Mouse (Mus musculus) hindbrain, postnatal 0 days (tissue): ENCODE measurements around the gene Atp2b2. TPM values are rescaled to one million over a fixed set of nuclear protein-coding genes. Genes with fewer than 3 reads are reported as not detected.

Experiments
- ATAC-seq: fragments of 200-750 bp; cut with Nextera tagmentation; 2 replicates; pipeline ENCODE4 v1.8.0; 2017; ENCODE audit warnings: mild to moderate bottlenecking, moderate TSS enrichment, moderate library complexity
- DNase-seq: peaks from one replicate; pipeline ENCODE4 v3.0.0-alpha.2; 2015; ENCODE audit warnings: low spot score
- H3K27ac ChIP-seq: fragments of 300-500 bp; sonication (generic); 2 replicates; pipeline ENCODE4 v1.5.1; 2014; ENCODE audit warnings: mild to moderate bottlenecking
- H3K27me3 ChIP-seq: fragments of 300-500 bp; sonication (generic); 2 replicates; pipeline ENCODE4 v1.6.1; 2014; ENCODE audit warnings: low read length, mixed read lengths; ENCODE audit not compliant: insufficient read depth
- H3K36me3 ChIP-seq: fragments of 300-500 bp; sonication (generic); 2 replicates; pipeline ENCODE4 v1.6.1; 2014; ENCODE audit warnings: low read length, mixed read lengths; ENCODE audit not compliant: insufficient read depth
- H3K4me1 ChIP-seq: fragments of 300-500 bp; sonication (generic); 2 replicates; pipeline ENCODE4 v1.6.1; 2014; ENCODE audit warnings: antibody characterized with exemption, low read length, mixed read lengths; ENCODE audit not compliant: insufficient read depth
- H3K4me2 ChIP-seq: fragments of 300-500 bp; sonication (generic); 2 replicates; pipeline ENCODE4 v1.6.1; 2014; ENCODE audit warnings: low read depth, mild to moderate bottlenecking, low read length, moderate library complexity, mixed read lengths
- H3K4me3 ChIP-seq: fragments of 300-500 bp; sonication (generic); 2 replicates; pipeline ENCODE4 v1.5.1; 2014; ENCODE audit warnings: low read length
- H3K9ac ChIP-seq: fragments of 300-500 bp; sonication (generic); replicated peaks from 2 replicates; pipeline ENCODE4 v1.6.1; 2014; ENCODE audit warnings: mild to moderate bottlenecking, low read length, moderate library complexity, mixed read lengths
- H3K9me3 ChIP-seq: fragments of 300-500 bp; sonication (generic); 2 replicates; pipeline ENCODE4 v1.6.1; 2016; ENCODE audit warnings: low read length, mixed read lengths
- CTCF ChIP-seq: IDR thresholded peaks from 2 replicates; pipeline ENCODE4 v1.5.1; 2016; ENCODE audit warnings: antibody characterized with exemption, control low read depth, low read depth
- WGBS: fragments of 180-500 bp; shearing (Covaris S2); extraction: QIAGEN DNeasy Blood & Tissue Kit; methylation state at CpG from one replicate; pipeline ENCODE4 v1.1.7; 2014; 5-methylcytosine and 5-hydroxymethylcytosine counted together
- polyA plus RNA-seq: library from polyadenylated mRNA; unstranded; fragments of >200 nt; fragmentation: Nextera tagmentation; extraction: Ambion mirVana; gene quantifications from 2 replicates; pipeline ENCODE4 v1.2.1, GENCODE M21; 2015
- total RNA-seq: library from RNA; depleted of rRNA; stranded (reverse); fragments of >200 nt; gene quantifications from 2 replicates; pipeline ENCODE4 v1.2.3, GENCODE M21; 2014

Gene Atp2b2
- total and polyA plus RNA-seq, 2 experiments from 2014 or later = 58.8 to 127 TPM

GRCm38 (mm10) chr6:113848655-113849054, 193.8 kb downstream of the Atp2b2 start:
- ATAC-seq = no peak
- Histone ChIP-seq H3K9ac (no peak overlapping the region), H3K36me3 (no peaks in the 10 kb centered on the region), H3K4me3 (no peak overlapping the region), H3K27ac (no peak overlapping the region), H3K4me2 (no peak overlapping the region), H3K9me3 (no peaks in the 10 kb centered on the region), H3K4me1 (no peaks in the 10 kb centered on the region; the same call in 1 of the 2 replicates), H3K27me3 (no peaks in the 10 kb centered on the region)
- no peak for DNase-seq
- no peak for TF ChIP-seq CTCF
- 72% methylated on average over 2 of the region's 2 CpGs for WGBS

- no peaks in the 10 kb centered on the region for H3K9me3 ChIP-seq
- no peak for TF ChIP-seq CTCF
- ATAC-seq = no peak
- DNase-seq = no peak
- H3K36me3 ChIP-seq = peaks cover under 1% of the 10 kb centered on the region; the same call in 1 of the 2 replicates
- no peaks in the 10 kb centered on the region; the same call in 1 of the 2 replicates for H3K4me1 ChIP-seq
- H3K4me3 ChIP-seq = no peak overlapping the region
- no peaks in the 10 kb centered on the region for H3K27me3 ChIP-seq
- no peak overlapping the region for H3K9ac ChIP-seq
- no peak overlapping the region for H3K4me2 ChIP-seq
- WGBS = 88% methylated on average over 2 of the region's 2 CpGs
- no peak overlapping the region for H3K27ac ChIP-seq
Observed at GRCm38 (mm10) chr6:113847092-113847491, 195.3 kb downstream of the Atp2b2 start.

GRCm38 (mm10) chr6:113843248-113843647, 199.2 kb downstream of the Atp2b2 start:
- Histone ChIP-seq H3K9ac (no peak overlapping the region), H3K27ac (no peak overlapping the region), H3K4me2 (no peak overlapping the region), H3K4me1 (no peaks in the 10 kb centered on the region), H3K9me3 (no peaks in the 10 kb centered on the region), H3K36me3 (peaks cover 8% of the 10 kb centered on the region), H3K4me3 (no peak overlapping the region), H3K27me3 (no peaks in the 10 kb centered on the region)
- TF ChIP-seq CTCF = no peak
- 22% methylated on average over 3 of the region's 3 CpGs for WGBS
- no peak for DNase-seq
- ATAC-seq = no peak

GRCm38 (mm10) chr6:113838493-113838892, 203.9 kb downstream of the Atp2b2 start:
- no peak overlapping the region for H3K27ac ChIP-seq
- H3K4me3 ChIP-seq = no peak overlapping the region
- H3K4me2 ChIP-seq = no peak overlapping the region
- ATAC-seq = no peak
- no peaks in the 10 kb centered on the region for H3K27me3 ChIP-seq
- TF ChIP-seq CTCF = peak; percentile 60
- peak; percentile 20 for DNase-seq
- no peaks in the 10 kb centered on the region for H3K4me1 ChIP-seq
- H3K9ac ChIP-seq = no peak overlapping the region
- H3K36me3 ChIP-seq = peaks cover 8% of the 10 kb centered on the region
- no peaks in the 10 kb centered on the region for H3K9me3 ChIP-seq
- 61% methylated on average over 1 of the region's 1 CpGs for WGBS

- H3K27me3 ChIP-seq = no peaks in the 10 kb centered on the region
- ATAC-seq (no peak), DNase-seq (no peak)
- no peak overlapping the region for H3K4me3 ChIP-seq
- no peak overlapping the region for H3K9ac ChIP-seq
- H3K9me3 ChIP-seq = no peaks in the 10 kb centered on the region
- no peaks in the 10 kb centered on the region for H3K4me1 ChIP-seq
- no peak for TF ChIP-seq CTCF
- WGBS = 67% methylated on average over 2 of the region's 2 CpGs
- H3K36me3 ChIP-seq = peaks cover 8% of the 10 kb centered on the region
- no peak overlapping the region for H3K4me2 ChIP-seq
- no peak overlapping the region for H3K27ac ChIP-seq
Observed at GRCm38 (mm10) chr6:113837740-113838139, 204.7 kb downstream of the Atp2b2 start.

GRCm38 (mm10) chr6:113836545-113836944, 205.9 kb downstream of the Atp2b2 start:
- Histone ChIP-seq H3K4me3 (no peak overlapping the region), H3K36me3 (peaks cover 3% of the 10 kb centered on the region; the same call in 1 of the 2 replicates), H3K4me1 (no peaks in the 10 kb centered on the region), H3K4me2 (no peak overlapping the region), H3K9ac (no peak overlapping the region), H3K27ac (no peak overlapping the region), H3K9me3 (no peaks in the 10 kb centered on the region), H3K27me3 (no peaks in the 10 kb centered on the region)
- ATAC-seq (no peak), DNase-seq (no peak)
- 51% methylated on average over 3 of the region's 3 CpGs for WGBS
- TF ChIP-seq CTCF = no peak

- Histone ChIP-seq H3K4me3 (no peak overlapping the region), H3K27me3 (no peaks in the 10 kb centered on the region), H3K4me2 (no peak overlapping the region), H3K27ac (no peak overlapping the region), H3K9ac (no peak overlapping the region), H3K9me3 (no peaks in the 10 kb centered on the region), H3K36me3 (no peaks in the 10 kb centered on the region), H3K4me1 (no peaks in the 10 kb centered on the region)
- ATAC-seq (no peak), DNase-seq (no peak)
- TF ChIP-seq CTCF = no peak
- 87% methylated on average over 2 of the region's 2 CpGs for WGBS
Observed at GRCm38 (mm10) chr6:113830463-113830862, 211.9 kb downstream of the Atp2b2 start.
